Mouse (Mus musculus): ENCODE results near the gene Fam199x.

The Fam199x gene

GRCm38 (mm10) chrX:137049425-137050225 is at the start of gene Fam199x:
Gene Fam199x (plus strand): TSS chrX:137049594.
- peak; percentile 64 for DNase-seq (ENCODE audit: low read depth, low spot score)

- DNase-seq (ENCODE audit: low read depth, low spot score): peak; percentile 65
Measured at GRCm38 (mm10) chrX:137015099-137015709, 34.2 kb upstream of the Fam199x start.

DNA sequence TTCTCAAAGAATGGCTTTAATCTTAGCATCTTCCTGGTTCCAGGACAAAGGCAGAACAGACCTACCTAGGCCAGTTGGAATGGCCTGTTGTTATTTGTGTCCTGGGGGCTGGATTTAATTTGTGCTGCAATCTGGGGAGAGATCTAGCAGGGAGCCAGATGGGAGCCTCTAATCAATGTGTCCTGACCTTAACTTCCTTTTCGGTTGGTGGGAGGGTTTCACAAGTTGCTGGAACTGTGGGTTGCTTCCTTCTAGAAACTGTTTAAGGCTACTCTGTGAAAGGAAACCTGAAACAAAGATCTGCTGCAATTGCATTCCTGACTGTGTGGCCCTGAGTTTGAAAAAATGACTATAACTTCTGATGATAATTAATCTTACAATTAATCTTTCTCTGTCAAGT is 31.7 kb upstream of the Fam199x start:
- DNase-seq (ENCODE audit: low read depth, low spot score): no peak

DNA sequence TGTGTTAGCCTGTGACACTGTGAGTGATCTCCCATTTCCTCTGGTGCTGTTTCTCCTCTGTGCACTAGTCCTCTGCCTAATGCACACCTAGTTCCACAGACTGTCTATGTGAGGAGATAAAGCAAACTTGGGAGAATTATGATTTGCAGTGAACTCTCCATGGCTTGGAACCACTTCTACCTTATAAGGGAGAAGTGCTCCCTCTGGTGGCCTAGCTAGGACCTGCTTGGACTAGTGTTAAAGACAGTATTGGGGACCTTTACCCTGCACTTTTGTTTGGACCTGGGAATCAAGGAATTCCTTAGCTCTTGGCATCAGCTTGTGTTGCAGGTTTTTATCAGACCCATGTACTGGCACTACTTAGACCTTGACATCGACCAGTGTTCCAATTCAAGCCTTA is 30.1 kb upstream of the Fam199x start:
- peak; percentile 55 for DNase-seq (ENCODE audit: low read depth, low spot score)

DNA sequence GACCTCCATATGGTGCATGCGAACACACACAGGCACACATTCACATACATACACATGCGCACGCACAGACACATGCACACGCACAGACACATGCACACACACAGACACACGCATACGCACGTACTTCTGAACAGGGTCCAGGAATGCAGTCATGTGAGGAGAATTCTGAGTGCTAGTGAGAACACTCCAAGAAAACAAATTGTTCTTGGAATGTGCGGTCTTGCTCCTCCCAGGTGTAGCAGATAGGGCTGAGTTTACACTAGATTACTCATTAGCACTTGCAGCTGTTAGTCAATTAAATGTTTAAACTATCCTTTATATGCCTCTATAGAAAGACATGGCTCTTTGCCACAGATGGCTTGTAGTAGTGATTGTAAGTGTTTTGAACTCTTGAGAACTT is 18.5 kb upstream of the Fam199x start:
- DNase-seq (ENCODE audit: low read depth, low spot score): no peak

- no peak for DNase-seq (ENCODE audit: low read depth, low spot score)
Measured at GRCm38 (mm10) chrX:137031726-137032125, 17.7 kb upstream of the Fam199x start.

- DNase-seq (ENCODE audit: low read depth, low spot score): no peak
Measured at GRCm38 (mm10) chrX:137034322-137034721, 15.1 kb upstream of the Fam199x start.

DNA sequence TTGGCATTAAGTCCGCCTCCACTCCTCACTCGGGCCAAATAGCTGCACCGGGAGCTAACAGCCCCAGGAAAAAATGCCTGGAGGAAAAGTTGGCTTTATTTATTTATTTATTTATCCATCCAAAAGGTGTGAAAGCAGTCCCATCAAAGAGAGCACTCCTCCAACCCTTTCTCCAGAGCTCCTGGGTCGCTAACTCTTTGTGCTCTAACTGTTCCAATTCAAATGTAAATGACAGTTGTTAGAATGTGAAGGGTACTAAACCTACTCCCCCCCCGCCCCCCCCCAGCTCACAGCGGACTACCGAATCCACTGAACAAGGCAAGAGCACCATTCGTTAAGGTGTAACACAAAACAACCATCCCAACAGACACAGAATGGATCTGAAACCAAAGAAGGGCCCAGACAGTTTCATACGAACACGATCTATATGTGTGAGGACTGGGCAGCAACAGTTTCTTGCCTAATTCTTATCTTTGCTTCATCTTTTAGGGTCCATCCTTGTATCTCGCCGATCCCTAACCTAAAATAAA is 11.9 kb upstream of the Fam199x start:
- DNase-seq (ENCODE audit: low read depth, low spot score): no peak

GRCm38 (mm10) chrX:137038000-137038483 is 11.4 kb upstream of the Fam199x start, which contains the start of gene Slc25a53:
Gene Slc25a53 (minus strand): TSS chrX:137038302.
- peak; percentile 91 for DNase-seq (ENCODE audit: low read depth, low spot score)

DNA sequence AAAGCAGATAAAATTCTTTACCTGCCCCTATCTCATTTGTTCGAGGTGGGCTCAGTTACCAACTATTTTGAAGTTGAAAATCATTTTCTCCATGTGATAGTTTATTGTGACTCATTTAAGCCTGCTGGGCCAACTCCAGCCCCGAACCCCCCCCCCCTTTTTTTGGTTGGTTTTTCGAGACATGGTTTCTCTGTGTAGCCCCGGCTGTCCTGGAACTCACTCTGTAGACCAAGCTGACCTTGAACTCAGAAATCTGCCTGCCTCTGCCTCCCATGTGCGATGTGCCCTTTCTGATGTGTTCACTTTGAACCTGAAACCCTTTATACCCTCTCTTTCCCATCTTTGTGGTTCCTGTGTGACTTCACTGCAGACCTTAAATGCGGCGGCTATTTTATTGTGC is 10.9 kb upstream of the Fam199x start:
- DNase-seq (ENCODE audit: low read depth, low spot score): no peak

DNA sequence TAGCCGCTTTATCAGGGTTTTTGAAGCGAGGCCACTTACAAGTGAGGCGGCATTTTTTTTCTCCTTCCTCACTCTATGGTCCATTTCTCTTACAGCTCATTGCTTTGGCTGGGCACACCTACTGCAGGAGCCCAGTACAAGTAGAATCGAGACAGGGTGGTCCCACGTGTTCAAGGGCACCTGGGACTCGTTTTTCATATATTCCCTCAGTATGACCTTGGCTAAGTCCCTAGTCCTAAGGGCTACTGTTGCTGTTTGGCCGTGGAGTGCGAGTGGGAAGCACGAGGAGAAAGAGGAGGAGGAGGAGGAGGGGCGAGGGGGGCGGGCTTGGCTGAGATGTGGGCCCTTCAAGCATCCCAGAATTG is 352 bp upstream of the Fam199x start:
- no peak for DNase-seq (ENCODE audit: low read depth, low spot score)

DNA sequence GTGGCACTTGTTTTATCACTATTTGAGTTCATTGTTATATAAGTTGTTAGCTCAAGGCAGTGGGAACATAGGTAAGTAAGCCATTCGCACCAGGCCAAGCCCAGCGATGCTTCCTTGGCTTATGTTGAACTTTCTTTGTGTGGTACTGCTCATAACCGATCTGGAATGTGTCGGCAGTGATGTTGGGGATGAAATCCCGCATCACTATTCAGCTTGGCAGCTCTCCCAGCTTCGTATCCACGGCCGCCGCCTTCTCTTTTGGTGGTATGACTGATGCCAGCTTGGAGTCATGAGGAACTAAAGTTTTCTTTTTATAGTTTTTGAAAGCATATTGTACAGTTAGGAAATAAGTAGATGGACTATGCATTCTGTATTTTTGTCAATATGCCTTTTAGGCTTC is 13.8 kb downstream of the Fam199x start:
- DNase-seq (ENCODE audit: low read depth, low spot score): no peak

- no peak for DNase-seq (ENCODE audit: low read depth, low spot score)
Measured at GRCm38 (mm10) chrX:137104531-137104930, 55.1 kb downstream of the Fam199x start.

DNA sequence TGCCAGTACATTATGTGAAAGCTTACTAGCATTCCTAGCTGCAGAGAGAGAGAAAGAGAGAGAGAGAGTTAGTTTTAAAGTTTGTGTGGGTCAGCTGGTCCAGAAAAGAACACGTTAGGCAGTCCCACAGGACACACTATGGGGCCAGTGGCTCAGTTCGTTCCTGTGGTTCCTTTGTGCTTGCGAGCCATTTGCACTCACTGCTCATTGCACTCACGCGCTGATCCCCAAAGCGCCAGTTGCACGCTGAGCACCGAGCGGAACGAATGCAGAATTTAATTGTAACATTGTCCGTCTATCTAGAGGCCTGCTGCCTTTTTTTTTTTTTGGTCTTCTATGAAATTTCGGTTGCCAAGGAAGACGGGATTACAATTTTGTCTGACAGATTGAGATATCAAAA is 57.1 kb downstream of the Fam199x start:
- no peak for DNase-seq (ENCODE audit: low read depth, low spot score)

DNA sequence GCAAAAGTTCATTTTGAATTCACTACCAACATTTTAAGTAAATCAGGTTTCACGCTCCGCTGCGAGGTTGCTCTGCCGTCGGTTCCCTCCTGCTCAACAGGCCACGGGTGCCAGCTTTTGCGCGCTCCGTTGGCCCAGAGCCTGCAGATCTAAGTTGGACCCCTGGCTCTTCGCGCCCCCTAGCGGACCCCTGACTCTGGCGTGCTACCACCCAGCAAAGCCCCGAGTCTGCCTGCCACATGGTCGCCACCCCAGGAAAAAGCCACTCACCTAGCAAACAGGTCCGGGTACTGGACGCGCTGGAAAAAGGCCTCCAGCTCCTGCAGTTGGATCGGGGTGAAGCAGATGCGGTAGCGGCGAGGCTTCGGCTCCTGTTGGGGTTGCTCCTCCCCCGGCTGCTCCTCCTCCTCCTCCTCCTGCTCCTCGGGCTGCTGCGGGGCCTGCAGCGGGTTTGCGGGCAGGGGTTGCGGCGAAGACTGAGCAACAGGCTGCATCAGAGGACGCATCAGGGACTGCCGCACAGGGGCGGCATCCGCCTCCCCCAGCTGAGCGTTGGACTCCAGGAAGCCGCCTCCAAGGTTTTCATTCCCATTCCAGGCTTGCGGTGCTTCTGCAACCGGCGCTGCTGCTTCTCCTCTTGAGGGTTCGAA is 68.8 kb downstream of the Fam199x start:
- DNase-seq (ENCODE audit: low read depth, low spot score): peak; percentile 65

DNA sequence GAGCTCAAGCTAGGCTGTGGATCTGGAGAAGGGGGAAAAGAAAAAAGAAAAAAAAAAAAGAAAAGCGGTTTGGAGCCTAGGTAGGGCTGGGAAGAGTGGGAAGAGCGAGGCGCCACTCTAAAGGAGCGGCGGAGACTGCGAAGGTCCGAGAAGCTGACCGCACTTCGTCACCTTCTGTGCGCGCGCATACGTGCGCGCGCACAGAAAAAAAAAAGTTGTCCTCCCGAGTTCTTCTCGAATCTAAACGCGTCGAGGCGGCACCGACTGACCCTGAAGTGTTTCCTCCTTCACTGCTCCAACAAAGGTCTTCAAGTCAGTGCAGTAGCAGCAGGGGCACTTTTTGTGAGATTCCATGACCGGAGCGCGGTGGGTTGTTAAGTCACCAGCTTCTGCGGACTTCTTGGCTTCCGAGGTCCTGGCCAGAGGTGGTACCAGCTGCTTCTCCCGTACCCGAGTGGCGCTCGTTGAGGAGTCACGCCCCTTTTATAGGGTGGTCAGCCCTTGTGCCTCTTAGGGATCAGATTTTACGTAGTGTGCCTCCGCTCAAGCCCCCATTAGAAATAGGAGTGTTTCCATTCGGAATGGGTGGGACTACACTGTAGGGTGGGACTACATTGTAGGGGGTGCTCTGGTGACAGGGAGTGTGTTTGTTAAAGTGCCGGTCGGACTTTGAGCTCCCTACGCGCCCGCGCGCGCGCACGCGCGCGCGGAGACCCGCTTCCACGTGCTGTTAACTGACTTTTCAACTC is 70.5 kb downstream of the Fam199x start:
- no peak for DNase-seq (ENCODE audit: low read depth, low spot score)

DNA sequence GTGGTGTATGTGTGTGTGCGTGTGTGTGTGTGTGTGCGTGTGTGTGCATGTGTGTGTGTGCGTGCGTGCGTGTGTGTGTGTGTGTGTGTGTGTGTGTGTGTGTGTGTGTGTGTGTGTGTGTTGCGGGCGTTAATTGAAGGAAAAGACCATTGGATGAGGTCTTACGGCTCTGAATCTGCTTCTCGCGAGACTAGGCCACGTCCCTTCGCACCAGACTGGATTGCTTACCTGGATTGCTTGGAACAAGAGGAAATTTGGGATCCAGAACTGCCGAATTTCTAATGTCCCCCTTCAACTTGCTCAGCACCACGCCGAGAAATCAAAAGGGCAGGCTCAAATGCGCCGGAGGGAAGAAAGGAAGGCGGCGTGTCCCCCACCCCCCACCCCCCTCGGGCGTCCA is 72.3 kb downstream of the Fam199x start, which contains the start of gene Esx1:
Gene Esx1, minus strand, starts transcription at position 366 of the 400 bp plus-strand sequence.
- DNase-seq (ENCODE audit: low read depth, low spot score): no peak

GRCm38 (mm10) chrX:137127542-137127941 is 78.1 kb downstream of the Fam199x start:
- no peak for DNase-seq (ENCODE audit: low read depth, low spot score)
